Mouse (Mus musculus): ENCODE results near the gene Mab21l3. TPM values are rescaled to one million over a fixed set of nuclear protein-coding genes. Genes with fewer than 3 reads are reported as not detected.

Gene Mab21l3
- polyA plus RNA-seq, 1 experiment from 2014 or later = 0.32 TPM

- H3K9me3 ChIP-seq (replicated peaks) = peaks cover 6% of the 10 kb centered on the region
- no peak overlapping the region for H3K4me3 ChIP-seq
- H3K9ac ChIP-seq = no peak overlapping the region
- H3K27ac ChIP-seq (ENCODE audit: poor library complexity, severe bottlenecking) = no peak overlapping the region
- 78% methylated on average over 3 of the region's 3 CpGs for WGBS
- no peaks in the 10 kb centered on the region for H3K4me1 ChIP-seq (replicated peaks)
- H3K27me3 ChIP-seq (replicated peaks) = no peaks in the 10 kb centered on the region
- H3K36me3 ChIP-seq = no peaks in the 10 kb centered on the region
- no peak overlapping the region for H3K4me2 ChIP-seq
- ATAC-seq (ENCODE audit: insufficient number of reproducible peaks, low FRiP score) = no peak
Observed at GRCm38 (mm10) chr3:101816006-101816405, 32.8 kb downstream of the Mab21l3 start.

GRCm38 (mm10) chr3:101814790-101815189 is 34.0 kb downstream of the Mab21l3 start:
- no peak overlapping the region for H3K9ac ChIP-seq
- H3K9me3 ChIP-seq (replicated peaks) = peaks cover 6% of the 10 kb centered on the region
- H3K36me3 ChIP-seq = no peaks in the 10 kb centered on the region
- H3K27me3 ChIP-seq (replicated peaks) = no peaks in the 10 kb centered on the region
- H3K4me2 ChIP-seq = no peak overlapping the region
- no peak for ATAC-seq (ENCODE audit: insufficient number of reproducible peaks, low FRiP score)
- H3K4me3 ChIP-seq = no peak overlapping the region
- 76% methylated on average over 9 of the region's 9 CpGs for WGBS
- no peaks in the 10 kb centered on the region for H3K4me1 ChIP-seq (replicated peaks)
- H3K27ac ChIP-seq (ENCODE audit: poor library complexity, severe bottlenecking) = no peak overlapping the region

- 0 out of 2 replicates have a peak, but pooled peaks have one; percentile 61 for ATAC-seq (ENCODE audit: insufficient number of reproducible peaks, low FRiP score)
- Histone ChIP-seq H3K9ac (0 out of 2 replicates have a peak overlapping the region, but pooled peaks have one; percentile 4), H3K27ac (ENCODE audit: poor library complexity, severe bottlenecking) (no peak overlapping the region), H3K27me3 (replicated peaks) (no peaks in the 10 kb centered on the region), H3K36me3 (no peaks in the 10 kb centered on the region), H3K9me3 (replicated peaks) (no peaks in the 10 kb centered on the region), H3K4me2 (no peak overlapping the region), H3K4me3 (no peak overlapping the region), H3K4me1 (replicated peaks) (peaks cover 11% of the 10 kb centered on the region)
- 58% methylated on average over 10 of the region's 10 CpGs for WGBS
Observed at GRCm38 (mm10) chr3:101812341-101812962, 36.3 kb downstream of the Mab21l3 start.

GRCm38 (mm10) chr3:101811931-101812330 is 36.8 kb downstream of the Mab21l3 start:
- H3K9me3 ChIP-seq (replicated peaks) = no peaks in the 10 kb centered on the region
- H3K4me1 ChIP-seq (replicated peaks) = peaks cover 16% of the 10 kb centered on the region
- no peak overlapping the region for H3K27ac ChIP-seq (ENCODE audit: poor library complexity, severe bottlenecking)
- H3K9ac ChIP-seq = 0 out of 2 replicates have a peak overlapping the region, but pooled peaks have one; percentile 4
- no peak for ATAC-seq (ENCODE audit: insufficient number of reproducible peaks, low FRiP score)
- H3K27me3 ChIP-seq (replicated peaks) = no peaks in the 10 kb centered on the region
- 64% methylated on average over 4 of the region's 4 CpGs for WGBS
- H3K36me3 ChIP-seq = no peaks in the 10 kb centered on the region
- no peak overlapping the region for H3K4me2 ChIP-seq
- H3K4me3 ChIP-seq = no peak overlapping the region

GRCm38 (mm10) chr3:101807646-101808045 is 41.1 kb downstream of the Mab21l3 start:
- Histone ChIP-seq H3K36me3 (no peaks in the 10 kb centered on the region), H3K9me3 (replicated peaks) (no peaks in the 10 kb centered on the region), H3K9ac (peak overlapping the region; percentile 23; the same call in 1 of the 2 replicates), H3K27me3 (replicated peaks) (no peaks in the 10 kb centered on the region), H3K4me3 (no peak overlapping the region), H3K4me2 (no peak overlapping the region), H3K27ac (ENCODE audit: poor library complexity, severe bottlenecking) (no peak overlapping the region), H3K4me1 (replicated peaks) (peaks cover 52% of the 10 kb centered on the region)
- no peak for ATAC-seq (ENCODE audit: insufficient number of reproducible peaks, low FRiP score)
- WGBS = 43% methylated on average over 6 of the region's 6 CpGs

- no peak for ATAC-seq (ENCODE audit: insufficient number of reproducible peaks, low FRiP score)
- 50% methylated on average over 4 of the region's 4 CpGs for WGBS
- Histone ChIP-seq H3K27me3 (replicated peaks) (no peaks in the 10 kb centered on the region), H3K4me3 (no peak overlapping the region), H3K36me3 (no peaks in the 10 kb centered on the region), H3K4me1 (replicated peaks) (peaks cover 59% of the 10 kb centered on the region), H3K9ac (no peak overlapping the region), H3K27ac (ENCODE audit: poor library complexity, severe bottlenecking) (no peak overlapping the region), H3K9me3 (replicated peaks) (no peaks in the 10 kb centered on the region), H3K4me2 (no peak overlapping the region)
Observed at GRCm38 (mm10) chr3:101806941-101807340, 41.8 kb downstream of the Mab21l3 start.

- no peaks in the 10 kb centered on the region for H3K36me3 ChIP-seq
- H3K9me3 ChIP-seq (replicated peaks) = no peaks in the 10 kb centered on the region
- peaks cover 67% of the 10 kb centered on the region for H3K4me1 ChIP-seq (replicated peaks)
- H3K4me3 ChIP-seq = no peak overlapping the region
- peak overlapping the region; percentile 95 for H3K27ac ChIP-seq (ENCODE audit: poor library complexity, severe bottlenecking)
- H3K9ac ChIP-seq = no peak overlapping the region
- 4% methylated on average over 16 of the region's 16 CpGs for WGBS
- H3K4me2 ChIP-seq = peak overlapping the region; percentile 32; the same call in 1 of the 2 replicates
- no peaks in the 10 kb centered on the region for H3K27me3 ChIP-seq (replicated peaks)
- ATAC-seq (ENCODE audit: insufficient number of reproducible peaks, low FRiP score) = peak; percentile 85
Observed at GRCm38 (mm10) chr3:101806149-101806548, 42.6 kb downstream of the Mab21l3 start.

- WGBS = 22% methylated on average over 13 of the region's 13 CpGs
- Histone ChIP-seq H3K4me3 (no peak overlapping the region), H3K36me3 (no peaks in the 10 kb centered on the region), H3K27ac (ENCODE audit: poor library complexity, severe bottlenecking) (peak overlapping the region; percentile 95), H3K4me1 (replicated peaks) (peaks cover 70% of the 10 kb centered on the region), H3K27me3 (replicated peaks) (no peaks in the 10 kb centered on the region), H3K4me2 (peak overlapping the region; percentile 11; the same call in 1 of the 2 replicates), H3K9ac (no peak overlapping the region), H3K9me3 (replicated peaks) (no peaks in the 10 kb centered on the region)
- peak; percentile 23; the same call in 1 of the 2 replicates for ATAC-seq (ENCODE audit: insufficient number of reproducible peaks, low FRiP score)
Observed at GRCm38 (mm10) chr3:101805562-101806004, 43.2 kb downstream of the Mab21l3 start.

- Histone ChIP-seq H3K9ac (no peak overlapping the region), H3K27ac (ENCODE audit: poor library complexity, severe bottlenecking) (peak overlapping the region; percentile 95), H3K4me3 (no peak overlapping the region), H3K27me3 (replicated peaks) (no peaks in the 10 kb centered on the region), H3K4me1 (replicated peaks) (peaks cover 74% of the 10 kb centered on the region), H3K9me3 (replicated peaks) (no peaks in the 10 kb centered on the region), H3K36me3 (no peaks in the 10 kb centered on the region), H3K4me2 (peak overlapping the region; percentile 13)
- no peak for ATAC-seq (ENCODE audit: insufficient number of reproducible peaks, low FRiP score)
- 65% methylated on average over 11 of the region's 11 CpGs for WGBS
Observed at GRCm38 (mm10) chr3:101804971-101805561, 43.7 kb downstream of the Mab21l3 start.

GRCm38 (mm10) chr3:101804331-101804730 is 44.4 kb downstream of the Mab21l3 start:
- H3K27me3 ChIP-seq (replicated peaks) = no peaks in the 10 kb centered on the region
- H3K9me3 ChIP-seq (replicated peaks) = no peaks in the 10 kb centered on the region
- no peak overlapping the region for H3K4me3 ChIP-seq
- peak overlapping the region; percentile 37 for H3K4me2 ChIP-seq
- no peak overlapping the region for H3K9ac ChIP-seq
- peak overlapping the region; percentile 95 for H3K27ac ChIP-seq (ENCODE audit: poor library complexity, severe bottlenecking)
- peaks cover 81% of the 10 kb centered on the region for H3K4me1 ChIP-seq (replicated peaks)
- 26% methylated on average over 6 of the region's 6 CpGs for WGBS
- H3K36me3 ChIP-seq = no peaks in the 10 kb centered on the region
- peak; percentile 61 for ATAC-seq (ENCODE audit: insufficient number of reproducible peaks, low FRiP score)

- WGBS = 33% methylated on average over 6 of the region's 6 CpGs
- Histone ChIP-seq H3K27ac (ENCODE audit: poor library complexity, severe bottlenecking) (peak overlapping the region; percentile 95), H3K4me1 (replicated peaks) (peaks cover 86% of the 10 kb centered on the region), H3K4me2 (peak overlapping the region; percentile 37), H3K27me3 (replicated peaks) (no peaks in the 10 kb centered on the region), H3K4me3 (no peak overlapping the region), H3K9ac (peak overlapping the region; percentile 38), H3K36me3 (no peaks in the 10 kb centered on the region), H3K9me3 (replicated peaks) (no peaks in the 10 kb centered on the region)
- no peak for ATAC-seq (ENCODE audit: insufficient number of reproducible peaks, low FRiP score)
Observed at GRCm38 (mm10) chr3:101803764-101804163, 45.0 kb downstream of the Mab21l3 start.

Measured in heart, embryonic 12.5 days (tissue).